Mouse (Mus musculus): ENCODE data around the gene Samd14. TPM values are rescaled to one million over a fixed set of nuclear protein-coding genes. Genes with fewer than 3 reads are reported as not detected.

Gene Samd14
- total RNA-seq, 2 experiments from 2014 or later: 22.1 to 32.0 TPM

- ATAC-seq (replicated peaks; ENCODE audit: low FRiP score, poor library complexity, severe bottlenecking): no peak
These were observed 47.3 kb downstream of the Samd14 start for GRCm38 (mm10) chr11:95056768-95057501.

DNA sequence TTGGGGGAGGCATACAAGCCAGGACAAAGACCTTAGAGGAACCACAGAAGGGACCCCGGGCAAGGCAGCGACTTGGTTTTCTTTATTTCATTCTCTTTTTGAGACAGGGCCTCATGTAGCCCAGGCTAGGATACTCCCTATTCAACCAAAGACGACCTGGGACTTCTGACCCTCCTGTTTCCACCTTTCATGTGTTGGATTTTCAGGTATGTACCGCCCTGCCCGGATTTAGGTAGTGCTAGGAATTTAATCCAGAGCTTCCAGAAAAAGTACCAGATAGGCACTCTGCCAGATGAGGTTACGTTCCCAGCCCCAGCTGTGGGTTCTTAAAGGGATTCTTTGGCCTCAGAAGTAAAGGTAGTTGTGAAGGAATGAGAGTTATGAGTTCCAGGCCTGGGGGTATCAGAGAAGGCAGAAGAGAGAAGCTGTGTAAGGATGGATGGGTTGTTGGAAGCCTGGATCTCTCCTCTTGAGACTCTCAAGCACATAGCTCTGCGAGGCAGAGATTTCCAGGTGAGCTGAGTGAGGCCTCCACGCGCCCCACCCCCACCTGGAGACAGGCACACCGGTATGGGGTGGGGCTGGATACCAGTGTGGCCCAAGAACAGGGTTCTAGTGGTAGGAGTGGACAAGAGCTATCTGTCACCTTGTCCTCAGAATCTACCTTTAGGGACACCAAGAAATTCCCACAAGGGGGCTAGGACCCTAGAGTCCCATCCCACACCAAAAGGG is 59.7 kb downstream of the Samd14 start:
- ATAC-seq (replicated peaks; ENCODE audit: low FRiP score, poor library complexity, severe bottlenecking): no peak

- no peak for ATAC-seq (replicated peaks; ENCODE audit: low FRiP score, poor library complexity, severe bottlenecking)
These were observed 60.7 kb downstream of the Samd14 start for GRCm38 (mm10) chr11:95070140-95071107.

DNA sequence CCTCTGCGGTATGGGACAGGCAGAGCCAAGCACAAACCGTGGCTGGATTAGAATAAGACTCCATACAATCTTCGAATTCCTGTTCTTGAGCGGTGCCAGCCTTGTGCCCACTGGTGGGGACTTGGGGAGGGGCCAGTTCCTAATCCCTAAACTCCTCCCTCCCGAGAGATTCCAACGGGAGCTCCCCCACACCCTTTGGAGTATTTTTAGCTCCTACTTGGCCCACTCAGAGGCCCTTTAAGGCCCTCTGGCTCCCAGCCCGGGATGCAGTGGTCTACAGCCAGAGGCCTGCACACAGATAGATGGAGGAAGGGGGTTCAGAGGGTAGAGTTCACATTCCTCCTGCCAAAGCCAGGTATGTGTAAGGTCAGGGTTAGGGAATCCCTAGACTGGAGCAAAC is 61.6 kb downstream of the Samd14 start:
- no peak for ATAC-seq (replicated peaks; ENCODE audit: low FRiP score, poor library complexity, severe bottlenecking)

- ATAC-seq (replicated peaks; ENCODE audit: low FRiP score, poor library complexity, severe bottlenecking): no peak
These were observed 62.5 kb downstream of the Samd14 start for GRCm38 (mm10) chr11:95072136-95072535.

- ATAC-seq (replicated peaks; ENCODE audit: low FRiP score, poor library complexity, severe bottlenecking): no peak
These were observed 63.1 kb downstream of the Samd14 start for GRCm38 (mm10) chr11:95072804-95073203.

GRCm38 (mm10) chr11:95073835-95074234 is 64.2 kb downstream of the Samd14 start:
- no peak for ATAC-seq (replicated peaks; ENCODE audit: low FRiP score, poor library complexity, severe bottlenecking)

DNA sequence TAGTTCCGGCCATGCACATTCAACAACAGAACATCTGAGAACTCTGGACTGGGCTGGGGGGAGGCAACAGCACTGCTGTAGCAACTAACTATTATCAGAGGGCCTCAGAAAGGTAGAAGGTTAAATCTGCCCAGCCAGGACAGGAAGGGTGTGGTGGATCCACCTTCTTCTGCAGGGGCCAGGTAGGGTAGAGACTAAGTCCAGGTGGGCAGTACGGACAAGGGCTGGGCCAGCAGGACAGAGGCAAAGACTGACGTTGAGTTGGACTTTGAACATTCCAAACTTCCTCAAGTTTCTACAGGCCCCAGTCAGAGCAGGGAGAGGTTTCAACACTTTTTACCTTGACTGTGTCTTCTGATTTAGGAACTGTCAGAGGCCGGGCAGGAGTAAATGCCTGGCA is 65.0 kb downstream of the Samd14 start:
- no peak for ATAC-seq (replicated peaks; ENCODE audit: low FRiP score, poor library complexity, severe bottlenecking)

DNA sequence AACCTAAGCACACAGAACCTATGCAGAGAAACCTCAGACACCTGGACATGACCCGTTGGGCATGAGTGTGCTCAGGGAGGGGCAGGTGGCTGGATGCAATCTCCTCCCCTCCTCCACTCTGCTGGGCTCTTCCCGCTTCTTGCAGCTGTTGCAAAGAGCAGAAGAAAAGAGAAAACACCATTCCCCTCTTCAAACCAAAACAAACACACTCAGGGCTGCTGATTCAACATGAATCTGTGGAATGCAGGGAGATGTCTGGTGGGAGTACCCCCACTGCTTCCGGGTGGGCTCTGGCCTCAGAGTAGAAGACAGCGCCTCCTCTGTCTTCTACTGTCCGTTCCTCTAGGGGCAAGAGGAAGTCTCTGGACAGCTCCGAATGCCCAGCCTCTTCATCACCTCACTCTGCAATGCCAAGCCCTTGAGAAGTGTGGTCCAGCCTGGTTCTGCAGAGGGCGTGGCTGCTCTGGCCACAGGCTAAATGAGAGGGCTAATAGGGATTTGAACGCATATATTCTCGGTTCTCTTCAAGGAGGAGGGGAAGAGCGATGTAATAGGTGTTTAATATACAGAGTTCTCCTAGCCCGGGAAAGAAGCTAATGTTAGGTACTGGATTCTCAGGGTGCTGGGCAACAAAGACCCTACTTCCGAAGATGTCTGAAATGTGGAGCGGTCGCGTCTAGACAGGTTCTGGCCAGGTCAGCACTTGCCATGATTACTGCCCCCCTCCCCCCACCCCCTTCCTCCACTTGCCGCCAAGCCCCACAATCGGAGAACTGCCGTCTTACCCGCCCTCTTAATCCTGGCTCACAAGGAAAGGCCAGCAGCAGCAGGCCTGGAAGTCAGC is 65.7 kb downstream of the Samd14 start:
- no peak for ATAC-seq (replicated peaks; ENCODE audit: low FRiP score, poor library complexity, severe bottlenecking)

Other genes starting within 250 kb of the Samd14 start
- gene Tmem92, start 227.2 kb upstream of the Samd14 start, total RNA-seq (2015; ENCODE audit: low replicate concordance): not detected in 2 replicates
- not detected in 2 replicates for gene Tmem92, start 227.2 kb upstream of the Samd14 start, total RNA-seq (2017; ENCODE audit: low replicate concordance)
- 0.21 TPM in 1 of 2 replicates, not detected in the other for gene Col1a1, start 73.7 kb upstream of the Samd14 start, total RNA-seq (2015; ENCODE audit: low replicate concordance)
- gene Col1a1, start 73.7 kb upstream of the Samd14 start, total RNA-seq (2017; ENCODE audit: low replicate concordance): 0.68 TPM in 1 of 2 replicates, not detected in the other
- not detected in 2 replicates for gene Hils1, start 42.3 kb upstream of the Samd14 start, total RNA-seq (2015; ENCODE audit: low replicate concordance)
- not detected in 2 replicates for gene Hils1, start 42.3 kb upstream of the Samd14 start, total RNA-seq (2017; ENCODE audit: low replicate concordance)
- gene Sgca, start 33.6 kb upstream of the Samd14 start, total RNA-seq (2015; ENCODE audit: low replicate concordance): not detected in 2 replicates
- not detected in 2 replicates for gene Sgca, start 33.6 kb upstream of the Samd14 start, total RNA-seq (2017; ENCODE audit: low replicate concordance)
- gene Ppp1r9b, start 18.8 kb upstream of the Samd14 start, total RNA-seq (2015; ENCODE audit: low replicate concordance): 21.9 and 30.7 TPM in 2 replicates
- 41.1 and 45.2 TPM in 2 replicates for gene Ppp1r9b, start 18.8 kb upstream of the Samd14 start, total RNA-seq (2017; ENCODE audit: low replicate concordance)
- 1.3 and 7.9 TPM in 2 replicates for gene Pdk2, start 31.5 kb downstream of the Samd14 start, total RNA-seq (2015; ENCODE audit: low replicate concordance)
- gene Pdk2, start 31.5 kb downstream of the Samd14 start, total RNA-seq (2017; ENCODE audit: low replicate concordance): 0.60 and 5.6 TPM in 2 replicates
- not detected in 2 replicates for gene Itga3, start 66.9 kb downstream of the Samd14 start, total RNA-seq (2015; ENCODE audit: low replicate concordance)
- gene Itga3, start 66.9 kb downstream of the Samd14 start, total RNA-seq (2017; ENCODE audit: low replicate concordance): not detected in 2 replicates
- gene Dlx3, start 110.2 kb downstream of the Samd14 start, total RNA-seq (2015; ENCODE audit: low replicate concordance): not detected in 2 replicates
- not detected in 2 replicates for gene Dlx3, start 110.2 kb downstream of the Samd14 start, total RNA-seq (2017; ENCODE audit: low replicate concordance)
- not detected in 2 replicates for gene Dlx4, start 136.4 kb downstream of the Samd14 start, total RNA-seq (2015; ENCODE audit: low replicate concordance)
- gene Dlx4, start 136.4 kb downstream of the Samd14 start, total RNA-seq (2017; ENCODE audit: low replicate concordance): 0.70 TPM in 1 of 2 replicates, not detected in the other